Mouse (Mus musculus) adrenal gland, adult 2 months (tissue): ENCODE data around the gene Slc7a5. TPM values are rescaled to one million over a fixed set of nuclear protein-coding genes. Genes with fewer than 3 reads are reported as not detected.

Source experiments
- DNase-seq: peaks from one replicate; pipeline ENCODE4 v3.0.0; 2021
- polyA plus RNA-seq: library from polyadenylated mRNA; depleted of rRNA; stranded (reverse); fragments of >200 nt; gene quantifications from 2 replicates; pipeline ENCODE4 v1.2.3, GENCODE M21; 2012
- total RNA-seq, 2 experiments: library from RNA; stranded (reverse); gene quantifications; 2 replicates each; pipeline ENCODE4 v1.2.3; 2021

Gene Slc7a5
- total and polyA plus RNA-seq, 3 experiments: 38.9 to 93.9 (median 46.4) TPM

GRCm38 (mm10) chr8:121884181-121884580, 23.3 kb downstream of the Slc7a5 start:
- no peak for DNase-seq

- DNase-seq: no peak
Measured at GRCm38 (mm10) chr8:121881921-121882320, 25.6 kb downstream of the Slc7a5 start.

- peak; percentile 46 for DNase-seq
Measured at GRCm38 (mm10) chr8:121880818-121881217, 26.7 kb downstream of the Slc7a5 start.

GRCm38 (mm10) chr8:121879712-121880111, 27.8 kb downstream of the Slc7a5 start:
- no peak for DNase-seq

- no peak for DNase-seq
Measured at GRCm38 (mm10) chr8:121877828-121878480, 29.5 kb downstream of the Slc7a5 start.

GRCm38 (mm10) chr8:121877212-121877611, 30.3 kb downstream of the Slc7a5 start:
- DNase-seq: no peak

- DNase-seq: no peak
Measured at GRCm38 (mm10) chr8:121875517-121875916, 32.0 kb downstream of the Slc7a5 start.

- no peak for DNase-seq
Measured at GRCm38 (mm10) chr8:121875045-121875444, 32.4 kb downstream of the Slc7a5 start.

GRCm38 (mm10) chr8:121874031-121874430, 33.5 kb downstream of the Slc7a5 start:
- DNase-seq: peak; percentile 77

- DNase-seq: peak; percentile 56
Measured at GRCm38 (mm10) chr8:121871833-121872440, 35.6 kb downstream of the Slc7a5 start.

GRCm38 (mm10) chr8:121870190-121870589, 37.3 kb downstream of the Slc7a5 start:
- no peak for DNase-seq

- no peak for DNase-seq
Measured at GRCm38 (mm10) chr8:121868896-121869295, 38.6 kb downstream of the Slc7a5 start.

- DNase-seq: peak; percentile 85
Measured at GRCm38 (mm10) chr8:121868196-121868595, 39.3 kb downstream of the Slc7a5 start.

GRCm38 (mm10) chr8:121865356-121865755, 42.1 kb downstream of the Slc7a5 start:
- DNase-seq: no peak

GRCm38 (mm10) chr8:121861806-121862548, 45.5 kb downstream of the Slc7a5 start:
- no peak for DNase-seq

GRCm38 (mm10) chr8:121861276-121861675, 46.2 kb downstream of the Slc7a5 start:
- no peak for DNase-seq

GRCm38 (mm10) chr8:121857747-121858146, 49.7 kb downstream of the Slc7a5 start:
- DNase-seq: no peak

- no peak for DNase-seq
Measured at GRCm38 (mm10) chr8:121857331-121857730, 50.2 kb downstream of the Slc7a5 start.

GRCm38 (mm10) chr8:121856071-121856746, 51.3 kb downstream of the Slc7a5 start:
- peak; percentile 59 for DNase-seq

GRCm38 (mm10) chr8:121853586-121853985, 53.9 kb downstream of the Slc7a5 start:
- DNase-seq: peak; percentile 81

- DNase-seq: no peak
Measured at GRCm38 (mm10) chr8:121852464-121852863, 55.0 kb downstream of the Slc7a5 start.

- DNase-seq: no peak
Measured at GRCm38 (mm10) chr8:121851716-121852115, 55.8 kb downstream of the Slc7a5 start.
